Mouse (Mus musculus): Measurements from ENCODE around the gene Abca5.

- TF ChIP-seq CTCF (IDR thresholded peaks at IDR 0.05; ENCODE audit: low read depth) (no peak), EP300 (IDR thresholded peaks at IDR 0.05; ENCODE audit: low read depth) (no peak)
Observed at GRCm38 (mm10) chr11:110367638-110368037, 30.1 kb upstream of the Abca5 start.

All from liver, embryonic 14.5 days (tissue).